Mouse (Mus musculus): ENCODE results near the gene Cd302. TPM values are rescaled to one million over a fixed set of nuclear protein-coding genes. Genes with fewer than 3 reads are reported as not detected.

The Cd302 gene
- polyA plus RNA-seq (2021; fragmentation: Nextera tagmentation), result 72.8 and 76.0 TPM in 2 replicates
- long read RNA-seq, experiment 1, transcript Cd302-202 (6 exons, 1,354 nt), result major isoform, 41 of 48 reads
- long read RNA-seq, experiment 1, partial matches to known transcripts, result 0 of 48 reads
- long read RNA-seq, experiment 1, other reads (novel, unspliced or antisense), result 6 of 48 reads
- long read RNA-seq, experiment 2, transcript Cd302-202 (6 exons, 1,354 nt), result major isoform, 71 of 77 reads
- long read RNA-seq, experiment 2, partial matches to known transcripts, result 3 of 77 reads
- long read RNA-seq, experiment 2, other reads (novel, unspliced or antisense), result 3 of 77 reads

GRCm38 (mm10) chr2:60284467-60284821, at the start of gene Cd302:
Gene Cd302 (minus strand): TSS chr2:60284488.

GRCm38 (mm10) chr2:60209703-60210651, 74.3 kb downstream of the Cd302 start, which contains the start of the genes Baz2b and March7:
Gene Baz2b (minus strand): TSS chr2:60209839.
Gene March7 (plus strand): TSS chr2:60209887.

Other genes starting within 250 kb of the Cd302 start
- 18.2 and 26.1 TPM in 2 replicates for gene Baz2b, start 74.6 kb downstream of the Cd302 start, polyA plus RNA-seq (2021; fragmentation: Nextera tagmentation)
- 27.6 and 42.4 TPM in 2 replicates for gene March7, start 74.6 kb downstream of the Cd302 start, polyA plus RNA-seq (2021; fragmentation: Nextera tagmentation)
- gene Ly75, start 98.8 kb upstream of the Cd302 start, polyA plus RNA-seq (2021; fragmentation: Nextera tagmentation), result 0.19 and 0.21 TPM in 2 replicates

Measured in left cerebral cortex, adult 6 months (tissue).